Mouse (Mus musculus) brain, adult 2 months (tissue): Measurements from ENCODE around the gene Btbd2.
"Not testable (repeated sequence)": the region's sequence is repeated elsewhere in the genome, so short reads cannot be mapped to it uniquely, and the experiment has no call there.

Experiments used
- DNase-seq: peaks from one replicate; pipeline ENCODE4 v3.0.0; 2011; ENCODE audit warnings: low read depth, low spot score

Btbd2 gene

GRCm38 (mm10) chr10:80650392-80650791 lies 6.5 kb downstream of the Btbd2 start:
- DNase-seq, result peak; percentile 74

- not testable (repeated sequence) for DNase-seq
Measured at GRCm38 (mm10) chr10:80649910-80650309, 7.0 kb downstream of the Btbd2 start.

- no peak for DNase-seq
Measured at GRCm38 (mm10) chr10:80646936-80647335, 9.9 kb downstream of the Btbd2 start.

- DNase-seq, result no peak
Measured at GRCm38 (mm10) chr10:80635345-80635744, 21.5 kb downstream of the Btbd2 start.

GRCm38 (mm10) chr10:80628925-80629324 lies 27.9 kb downstream of the Btbd2 start:
- no peak for DNase-seq

GRCm38 (mm10) chr10:80627685-80628084 lies 29.2 kb downstream of the Btbd2 start:
- no peak for DNase-seq

- no peak for DNase-seq
Measured at GRCm38 (mm10) chr10:80625764-80626163, 31.1 kb downstream of the Btbd2 start.

- peak; percentile 69 for DNase-seq
Measured at GRCm38 (mm10) chr10:80623457-80624191, 33.2 kb downstream of the Btbd2 start.

- no peak for DNase-seq
Measured at GRCm38 (mm10) chr10:80622661-80623456, 34.0 kb downstream of the Btbd2 start, which contains the start of gene Csnk1g2. TSS of gene Csnk1g2 (plus strand) at chr10:80622838.

GRCm38 (mm10) chr10:80621940-80622660 lies 34.8 kb downstream of the Btbd2 start:
- DNase-seq, result peak; percentile 100

- DNase-seq, result no peak
Measured at GRCm38 (mm10) chr10:80621690-80621939, 35.3 kb downstream of the Btbd2 start.

GRCm38 (mm10) chr10:80620796-80621689 lies 35.8 kb downstream of the Btbd2 start:
- DNase-seq, result no peak

GRCm38 (mm10) chr10:80620365-80620764 lies 36.5 kb downstream of the Btbd2 start:
- no peak for DNase-seq

GRCm38 (mm10) chr10:80619465-80620244 lies 37.2 kb downstream of the Btbd2 start:
- DNase-seq, result no peak

GRCm38 (mm10) chr10:80618181-80618580 lies 38.7 kb downstream of the Btbd2 start:
- DNase-seq, result no peak

- DNase-seq, result no peak
Measured at GRCm38 (mm10) chr10:80614351-80614750, 42.5 kb downstream of the Btbd2 start.

- no peak for DNase-seq
Measured at GRCm38 (mm10) chr10:80613821-80614220, 43.0 kb downstream of the Btbd2 start.

- DNase-seq, result no peak
Measured at GRCm38 (mm10) chr10:80611905-80612304, 45.0 kb downstream of the Btbd2 start.

- peak; percentile 47 for DNase-seq
Measured at GRCm38 (mm10) chr10:80611024-80611423, 45.8 kb downstream of the Btbd2 start.

- peak; percentile 95 for DNase-seq
Measured at GRCm38 (mm10) chr10:80610116-80610785, 46.6 kb downstream of the Btbd2 start.
